Mouse (Mus musculus): ENCODE data around the gene Gm10100. TPM values are rescaled to one million over a fixed set of nuclear protein-coding genes. Genes with fewer than 3 reads are reported as not detected.
"Not testable (repeated sequence)": the region's sequence is repeated elsewhere in the genome, so short reads cannot be mapped to it uniquely, and the experiment has no call there.

The Gm10100 gene
- total and polyA plus RNA-seq, 3 experiments, result not detected

GRCm38 (mm10) chr10:77697133-77697532, 29.2 kb upstream of the Gm10100 start, which contains the start of gene Gm9508:
Gene Gm9508 (minus strand): TSS chr10:77697233.
- Histone ChIP-seq H3K4me3 (ENCODE audit: low read depth, low read length) (no peak within 1 kb of the TSS), H3K36me3 (replicated peaks) (no peaks in the 10 kb centered on the region), H3K27me3 (ENCODE audit: insufficient read depth, low read length) (peaks cover 29% of the 10 kb centered on the region; the same call in 1 of the 2 replicates), H3K9me3 (replicated peaks) (no peaks in the 10 kb centered on the region), H3K4me1 (ENCODE audit: insufficient read depth, low read depth, low read length) (peaks cover 2% of the 10 kb centered on the region; the same call in 1 of the 2 replicates)
- DNase-seq (ENCODE audit: low spot score) (no peak), ATAC-seq (ENCODE audit: extremely low read depth, insufficient number of reproducible peaks, low FRiP score, poor library complexity, severe bottlenecking) (no peak)
- TF ChIP-seq GATA1 (IDR thresholded peaks at IDR 0.05; ENCODE audit: borderline replicate concordance, low read length) (no peak), CTCF (IDR thresholded peaks at IDR 0.05; ENCODE audit: low read depth, low read length) (no peak), TAL1 (conservative IDR thresholded peaks at IDR 0.05; ENCODE audit: low read depth, low read length) (no peak), GATA2 (IDR thresholded peaks at IDR 0.05; ENCODE audit: borderline replicate concordance, low read depth, low read length) (no peak), POLR2AphosphoS5 (IDR thresholded peaks at IDR 0.05; ENCODE audit: insufficient replicate concordance, low read depth, low read length) (no peak)

- TF ChIP-seq CTCF (IDR thresholded peaks at IDR 0.05; ENCODE audit: low read depth, low read length) (no peak), GATA1 (IDR thresholded peaks at IDR 0.05; ENCODE audit: borderline replicate concordance, low read length) (no peak), TAL1 (conservative IDR thresholded peaks at IDR 0.05; ENCODE audit: low read depth, low read length) (no peak)
- no peak for ATAC-seq (ENCODE audit: extremely low read depth, insufficient number of reproducible peaks, low FRiP score, poor library complexity, severe bottlenecking)
- H3K9me3 ChIP-seq (replicated peaks), result no peaks in the 10 kb centered on the region
- DNase-seq (ENCODE audit: low spot score), result no peak
- H3K36me3 ChIP-seq (replicated peaks), result no peaks in the 10 kb centered on the region
- H3K4me1 ChIP-seq (ENCODE audit: insufficient read depth, low read depth, low read length), result no peaks in the 10 kb centered on the region
- H3K4me3 ChIP-seq (ENCODE audit: low read depth, low read length), result no peak within 1 kb of the TSS
- H3K27me3 ChIP-seq (ENCODE audit: insufficient read depth, low read length), result peaks cover 9% of the 10 kb centered on the region
These were observed 20.0 kb upstream of the Gm10100 start, which contains the start of gene Gm10272 for GRCm38 (mm10) chr10:77706326-77706725. Gene Gm10272 (plus strand): TSS chr10:77706626.

GRCm38 (mm10) chr10:77709831-77710230, 16.5 kb upstream of the Gm10100 start:
- no peaks in the 10 kb centered on the region for H3K4me1 ChIP-seq (ENCODE audit: insufficient read depth, low read depth, low read length)
- no peak for DNase-seq (ENCODE audit: low spot score)
- peaks cover 17% of the 10 kb centered on the region for H3K27me3 ChIP-seq (ENCODE audit: insufficient read depth, low read length)
- H3K36me3 ChIP-seq (replicated peaks), result no peaks in the 10 kb centered on the region
- no peak overlapping the region for H3K4me3 ChIP-seq (ENCODE audit: low read depth, low read length)
- TF ChIP-seq CTCF (IDR thresholded peaks at IDR 0.05; ENCODE audit: low read depth, low read length) (no peak), GATA1 (IDR thresholded peaks at IDR 0.05; ENCODE audit: borderline replicate concordance, low read length) (no peak), POLR2AphosphoS5 (IDR thresholded peaks at IDR 0.05; ENCODE audit: insufficient replicate concordance, low read depth, low read length) (no peak), TAL1 (conservative IDR thresholded peaks at IDR 0.05; ENCODE audit: low read depth, low read length) (no peak), GATA2 (IDR thresholded peaks at IDR 0.05; ENCODE audit: borderline replicate concordance, low read depth, low read length) (no peak)
- no peak for ATAC-seq (ENCODE audit: extremely low read depth, insufficient number of reproducible peaks, low FRiP score, poor library complexity, severe bottlenecking)
- no peaks in the 10 kb centered on the region for H3K9me3 ChIP-seq (replicated peaks)

GRCm38 (mm10) chr10:77711157-77711556, 15.1 kb upstream of the Gm10100 start, which contains the start of gene Gm10024:
Gene Gm10024 (plus strand): TSS chr10:77711457.
- not testable (repeated sequence) for H3K4me3 ChIP-seq (ENCODE audit: low read depth, low read length); H3K36me3 ChIP-seq (replicated peaks); H3K9me3 ChIP-seq (replicated peaks); DNase-seq (ENCODE audit: low spot score); ATAC-seq (ENCODE audit: extremely low read depth, insufficient number of reproducible peaks, low FRiP score, poor library complexity, severe bottlenecking); H3K4me1 ChIP-seq (ENCODE audit: insufficient read depth, low read depth, low read length)
- peaks cover 21% of the 10 kb centered on the region for H3K27me3 ChIP-seq (ENCODE audit: insufficient read depth, low read length)

DNA sequence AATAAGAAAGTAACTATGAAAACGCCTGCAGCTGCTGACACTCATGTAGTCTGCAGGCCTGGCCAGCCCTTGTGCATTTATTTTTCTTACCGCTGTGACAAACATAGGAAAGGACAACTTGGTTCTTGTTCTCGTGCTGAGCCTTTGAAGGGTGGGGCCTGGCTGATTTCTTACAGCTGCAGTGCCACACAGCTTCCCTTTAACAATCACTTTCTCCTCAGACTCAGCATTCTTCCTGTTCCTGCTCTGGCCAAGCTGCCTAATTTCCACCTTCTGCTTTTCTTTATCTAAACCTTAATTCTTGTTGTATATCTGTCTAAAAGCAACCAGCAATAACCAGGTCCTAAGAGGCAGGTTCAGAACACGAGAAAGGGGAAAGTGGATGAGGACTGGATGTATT, 12.6 kb upstream of the Gm10100 start:
- no peak for DNase-seq (ENCODE audit: low spot score)
- no peaks in the 10 kb centered on the region for H3K4me1 ChIP-seq (ENCODE audit: insufficient read depth, low read depth, low read length)
- no peak for TF ChIP-seq GATA2 (IDR thresholded peaks at IDR 0.05; ENCODE audit: borderline replicate concordance, low read depth, low read length)
- no peak for ATAC-seq (ENCODE audit: extremely low read depth, insufficient number of reproducible peaks, low FRiP score, poor library complexity, severe bottlenecking)
- no peaks in the 10 kb centered on the region for H3K36me3 ChIP-seq (replicated peaks)
- H3K4me3 ChIP-seq (ENCODE audit: low read depth, low read length), result no peak overlapping the region
- peaks cover 21% of the 10 kb centered on the region for H3K27me3 ChIP-seq (ENCODE audit: insufficient read depth, low read length)
- no peaks in the 10 kb centered on the region for H3K9me3 ChIP-seq (replicated peaks)

GRCm38 (mm10) chr10:77715507-77715906, 10.8 kb upstream of the Gm10100 start, which contains the start of gene Gm10142:
Gene Gm10142 (plus strand): TSS chr10:77715807.
- H3K9me3 ChIP-seq (replicated peaks), result peaks cover 1% of the 10 kb centered on the region
- no peak for TF ChIP-seq TAL1 (conservative IDR thresholded peaks at IDR 0.05; ENCODE audit: low read depth, low read length)
- no peak for TF ChIP-seq GATA1 (IDR thresholded peaks at IDR 0.05; ENCODE audit: borderline replicate concordance, low read length)
- TF ChIP-seq POLR2AphosphoS5 (IDR thresholded peaks at IDR 0.05; ENCODE audit: insufficient replicate concordance, low read depth, low read length), result no peak
- TF ChIP-seq GATA2 (IDR thresholded peaks at IDR 0.05; ENCODE audit: borderline replicate concordance, low read depth, low read length), result no peak
- no peak for TF ChIP-seq CTCF (IDR thresholded peaks at IDR 0.05; ENCODE audit: low read depth, low read length)
- ATAC-seq (ENCODE audit: extremely low read depth, insufficient number of reproducible peaks, low FRiP score, poor library complexity, severe bottlenecking) (no peak), DNase-seq (ENCODE audit: low spot score) (no peak)
- H3K4me1 ChIP-seq (ENCODE audit: insufficient read depth, low read depth, low read length), result no peaks in the 10 kb centered on the region
- H3K36me3 ChIP-seq (replicated peaks), result no peaks in the 10 kb centered on the region
- peaks cover 20% of the 10 kb centered on the region for H3K27me3 ChIP-seq (ENCODE audit: insufficient read depth, low read length)
- H3K4me3 ChIP-seq (ENCODE audit: low read depth, low read length), result no peak within 1 kb of the TSS

DNA sequence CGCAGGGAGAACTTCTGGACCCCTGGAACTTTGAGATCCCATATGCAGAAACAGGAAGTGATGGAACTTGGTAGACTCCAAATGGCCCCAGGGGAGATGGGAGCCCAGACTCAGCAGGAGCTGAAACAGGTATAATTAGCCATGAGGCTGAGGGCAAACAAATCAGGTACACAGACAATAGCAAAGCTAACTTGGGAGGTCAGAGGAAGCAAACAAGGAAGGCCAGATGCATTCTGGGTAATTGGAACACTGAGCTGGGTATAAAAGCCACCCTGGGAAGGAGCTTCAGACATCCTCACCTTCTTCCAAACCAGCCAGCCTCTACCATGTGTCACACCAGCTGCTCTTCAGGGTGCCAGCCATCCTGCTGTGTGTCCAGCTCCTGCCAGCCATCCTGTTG, 6.0 kb upstream of the Gm10100 start, which contains the start of gene Krtap12-1:
TSS of gene Krtap12-1 (plus strand) at position 301 of the 400 bp plus-strand sequence.
- H3K36me3 ChIP-seq (replicated peaks); DNase-seq (ENCODE audit: low spot score); H3K4me3 ChIP-seq (ENCODE audit: low read depth, low read length); H3K4me1 ChIP-seq (ENCODE audit: insufficient read depth, low read depth, low read length); H3K9me3 ChIP-seq (replicated peaks); ATAC-seq (ENCODE audit: extremely low read depth, insufficient number of reproducible peaks, low FRiP score, poor library complexity, severe bottlenecking); H3K27me3 ChIP-seq (ENCODE audit: insufficient read depth, low read length): not testable (repeated sequence)

Data from G1E (cell line).